In the genomic region with DNA sequence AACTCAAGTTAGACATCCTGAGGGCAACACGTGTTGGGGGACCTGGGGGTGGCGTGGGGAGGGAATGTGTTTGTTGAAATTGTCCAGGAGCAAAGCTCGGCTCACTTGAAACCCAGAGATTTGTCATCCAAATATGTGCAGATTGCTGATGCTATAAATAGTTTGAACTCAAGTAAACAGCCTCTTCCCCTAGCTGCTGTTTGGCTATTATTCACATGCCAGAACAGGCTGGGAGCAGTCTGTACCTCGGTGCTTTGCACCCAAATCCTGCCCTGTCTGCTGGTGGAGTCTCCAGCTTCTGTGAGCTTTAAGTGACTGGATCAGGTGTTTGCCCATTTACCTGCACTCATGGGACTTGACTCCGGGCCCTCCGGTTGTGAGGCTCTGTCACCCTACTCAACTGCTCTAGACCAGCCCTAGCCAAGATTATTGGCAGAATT, we compare ENCODE assay signal across 9 mouse cellular contexts. TPM values are rescaled to one million over a fixed set of nuclear protein-coding genes. Genes with fewer than 3 reads are reported as not detected.
DNase-seq lines count a peak whose midpoint lies in the region; ATAC-seq and TF ChIP-seq lines count a peak whose summit lies in the region.
"Had no signal": no experiment of that assay in that cellular context is flagged by ENCODE, and none has a peak within 500 bp of the region (broad histone marks: within the 10 kb centered on the region; RNA-seq: fewer than 3 reads in every experiment).

No protein-coding gene starts in this region.

- peak overlapping the region; percentile 28; the same call in 1 of the 2 replicates for H3K27ac ChIP-seq in intestine, postnatal 0 days (ENCODE audit: low read depth, low read length)
- H3K27ac ChIP-seq: neural tube, embryonic 13.5 days had no signal

- intact Hi-C loops in left cerebral cortex, postnatal 25 days (cut with DNase I) = loop anchor here (1.0 kb wide), 1 partner anchor 10 kb away; no protein-coding TSS in a partner anchor

- H3K4me1 ChIP-seq in intestine, postnatal 0 days (replicated peaks; ENCODE audit: control insufficient read depth, insufficient read depth, low read length) = peaks cover 6% of the 10 kb centered on the region; the same call in 1 of the 2 replicates

- DNase-seq in adrenal gland, postnatal 14 days = peak; percentile 27
- no peak for DNase-seq in adrenal gland, postnatal 10 days
- DNase-seq in urinary bladder, adult 18-20 months (ENCODE audit: low spot score in 2 of 2) = peak; percentile 23 to 54
- DNase-seq in urinary bladder, postnatal 25 days (ENCODE audit: low spot score) = no peak
- DNase-seq in left cerebral cortex, postnatal 25 days (ENCODE audit: low spot score in 2 of 2) = peak; percentile 61 to 76
- DNase-seq in skeletal muscle tissue, adult 2 months (ENCODE audit: low read depth, low spot score) = peak; percentile 65

- H3K27me3 ChIP-seq in intestine, postnatal 0 days (replicated peaks; ENCODE audit: control insufficient read depth, insufficient read depth, low read length) = no peaks in the 10 kb centered on the region
- H3K27me3 ChIP-seq: neural tube, embryonic 13.5 days had no signal

- H3K9me3 ChIP-seq in intestine, postnatal 0 days (ENCODE audit: control insufficient read depth) = no peaks in the 10 kb centered on the region
- H3K9me3 ChIP-seq: neural tube, embryonic 13.5 days had no signal

- TF ChIP-seq CTCF in intestine, postnatal 0 days (IDR thresholded peaks at IDR 0.05; ENCODE audit: low read depth) = 0 out of 2 replicates have a peak, but pooled peaks have one; percentile 13

- no peak overlapping the region for H3K9ac ChIP-seq in intestine, postnatal 0 days (ENCODE audit: low read depth, low read length)
- H3K9ac ChIP-seq: neural tube, embryonic 13.5 days had no signal

- no peak overlapping the region for H3K4me2 ChIP-seq in intestine, postnatal 0 days (replicated peaks; ENCODE audit: low read depth)
- H3K4me2 ChIP-seq: neural tube, embryonic 13.5 days had no signal

- ATAC-seq in intestine, postnatal 0 days = no peak
- ATAC-seq in monocyte, adult 5-6 weeks (replicated peaks; ENCODE audit: insufficient number of reproducible peaks, low FRiP score, low TSS enrichment, poor library complexity, severe bottlenecking) = no peak

- H3K36me3 ChIP-seq in intestine, postnatal 0 days (ENCODE audit: control insufficient read depth, insufficient read depth) = no peaks in the 10 kb centered on the region
- H3K36me3 ChIP-seq: neural tube, embryonic 13.5 days had no signal

- no peak overlapping the region for H3K4me3 ChIP-seq in intestine, postnatal 0 days (ENCODE audit: low read depth, low read length)
- H3K4me3 ChIP-seq: neural tube, embryonic 13.5 days had no signal

- WGBS in intestine, postnatal 0 days = 46% methylated on average over 6 of the region's 6 CpGs

RNA-seq across cellular contexts. Expression of gene Pkig, which starts 27.6 kb away (rescaled TPM):
- total RNA-seq in adrenal gland, postnatal 14 days (2021) = 44.2 and 46.9 TPM in 2 replicates
- total RNA-seq in adrenal gland, postnatal 10 days (2021) = 10 to 100 TPM; 46.9 to 60.8 TPM
- polyA plus RNA-seq in intestine, postnatal 0 days (2015; fragmentation: Nextera tagmentation; extraction: Ambion mirVana) = 114 and 116 TPM in 2 replicates
- 100 to 1,000 TPM; 132 to 133 TPM for total RNA-seq in left cerebral cortex, postnatal 25 days (2021)
- total RNA-seq in monocyte, adult 5-6 weeks (2017) = 35.5 to 40.2 TPM (median 39.7 TPM) in 3 replicates

RNA-seq across cellular contexts. Expression of gene Serinc3, which starts 40.9 kb away (rescaled TPM):
- total RNA-seq in adrenal gland, postnatal 14 days (2021) = 390 and 468 TPM in 2 replicates
- total RNA-seq in adrenal gland, postnatal 10 days (2021) = 100 to 1,000 TPM; 350 to 392 TPM
- polyA plus RNA-seq in intestine, postnatal 0 days (2015; fragmentation: Nextera tagmentation; extraction: Ambion mirVana) = 61.3 and 68.5 TPM in 2 replicates
- 100 to 1,000 TPM; 243 to 244 TPM for total RNA-seq in left cerebral cortex, postnatal 25 days (2021)
- 811 to 879 TPM (median 868 TPM) in 3 replicates for total RNA-seq in monocyte, adult 5-6 weeks (2017)

Comparison
In these comparisons a context has a peak if more than half of its experiments do, and no peak if none do; other contexts are left out.
1. DNase-seq: peak in adrenal gland, postnatal 14 days (single experiment), urinary bladder, adult 18-20 months (2 of 2), left cerebral cortex, postnatal 25 days (2 of 2) and skeletal muscle tissue, adult 2 months (single experiment); none in adrenal gland, postnatal 10 days (single experiment) and urinary bladder, postnatal 25 days (single experiment).